Mouse (Mus musculus): Measurements from ENCODE around the gene Scgb1b15.
"Not testable (repeated sequence)": the region's sequence is repeated elsewhere in the genome, so short reads cannot be mapped to it uniquely, and the experiment has no call there.

The Scgb1b15 gene

DNA sequence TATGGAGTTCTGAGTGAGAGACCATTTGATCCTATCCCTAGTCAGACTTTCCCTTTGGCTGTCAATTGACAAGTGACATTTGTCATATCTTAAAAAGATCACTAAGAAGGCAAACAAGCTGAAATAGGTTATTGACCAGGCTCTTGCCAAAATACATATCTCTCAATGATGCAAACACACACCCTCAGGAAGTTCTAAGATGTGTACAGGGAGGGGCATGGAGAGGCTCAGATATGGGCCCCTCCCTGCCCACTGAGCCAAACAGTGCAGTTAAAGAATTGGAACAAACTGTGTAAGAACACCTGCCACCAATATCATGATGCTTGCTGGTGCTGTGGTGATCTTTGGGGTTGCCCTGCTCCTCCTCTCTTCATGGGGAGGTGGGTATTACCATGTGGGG, at the start of gene Scgb1b15:
TSS of gene Scgb1b15 (plus strand) at position 301 of the 400 bp plus-strand sequence.
- DNase-seq (ENCODE audit: low spot score in 2 of 2) = not testable (repeated sequence)

DNA sequence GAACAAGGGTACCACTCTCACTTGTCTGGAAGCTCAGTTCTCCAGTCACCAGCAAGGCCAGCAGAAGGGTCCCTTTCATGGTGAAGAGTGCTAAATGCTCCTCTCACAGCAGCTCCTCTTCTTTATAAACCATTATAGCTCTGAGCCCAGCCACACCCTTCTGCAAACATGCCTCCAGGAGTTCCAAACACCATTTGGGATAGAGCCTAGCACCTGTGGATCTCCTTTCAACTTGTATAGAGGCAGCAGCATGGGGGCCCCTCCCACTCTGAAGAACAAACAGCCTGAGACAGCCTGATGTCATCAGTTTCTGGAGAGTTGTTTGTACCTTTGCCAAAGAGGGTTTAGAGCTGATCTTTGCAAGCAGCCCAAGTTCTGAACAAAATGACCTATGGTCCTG, 6.8 kb upstream of the Scgb1b15 start, which contains the start of gene Scgb2b15:
TSS of gene Scgb2b15 (minus strand) at position 101 of the 400 bp plus-strand sequence.
- DNase-seq (ENCODE audit: low spot score in 2 of 2) = not testable (repeated sequence)

Measured in spleen, postnatal 14 days (tissue).